Mouse (Mus musculus): Measurements from ENCODE around the gene Olfr1026.

DNA sequence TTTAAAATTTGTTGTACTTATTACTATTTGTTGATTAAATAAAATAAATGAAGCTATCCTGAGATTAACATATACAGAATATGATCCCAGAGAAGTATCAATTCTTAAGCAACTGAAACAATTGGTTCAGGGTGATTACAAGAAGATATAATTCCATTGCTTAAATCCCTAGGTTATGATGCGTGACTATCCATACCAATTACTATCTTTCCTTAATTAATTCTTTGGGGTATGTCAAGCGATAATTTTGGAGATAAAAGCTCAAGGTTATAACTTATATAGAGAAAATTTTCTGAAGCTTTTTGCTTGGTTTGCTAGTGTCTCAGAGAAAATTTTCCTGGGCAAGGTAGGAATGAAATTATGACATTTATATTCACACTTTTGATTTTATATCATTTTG is 52.2 kb downstream of the Olfr1026 start, which contains the start of gene Olfr1029:
- TF ChIP-seq CTCF (IDR thresholded peaks at IDR 0.05; ENCODE audit: borderline replicate concordance, insufficient read depth, low read depth, low read length): no peak
- TF ChIP-seq POLR2A (IDR thresholded peaks at IDR 0.05; ENCODE audit: borderline replicate concordance, insufficient read depth, low read length): no peak

Measured in cerebellum, adult 2 months (tissue).